Mouse (Mus musculus): Measurements from ENCODE around the gene Glipr1. TPM values are rescaled to one million over a fixed set of nuclear protein-coding genes. Genes with fewer than 3 reads are reported as not detected.

Glipr1 gene
- polyA plus RNA-seq, 1 experiment from 2014 or later, result 9.9 TPM

DNA sequence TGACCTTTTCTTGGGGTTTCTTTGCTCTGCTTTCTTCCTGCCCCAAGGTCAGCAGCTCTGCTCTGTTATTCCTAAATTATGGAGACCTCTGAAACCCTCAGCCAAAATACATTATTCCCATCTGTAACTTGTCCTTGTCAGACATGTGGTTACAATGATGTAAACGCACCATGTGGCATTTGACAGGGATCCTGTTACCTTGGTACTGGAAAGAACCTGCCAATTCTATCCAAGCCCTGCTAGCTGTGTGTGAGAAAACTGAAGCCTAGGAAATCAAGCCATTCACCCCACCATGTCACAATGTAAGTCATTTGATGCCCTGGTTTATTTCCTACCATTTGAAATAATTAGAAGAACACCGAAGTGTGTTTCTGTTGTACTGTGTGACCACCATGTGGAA is 46.6 kb downstream of the Glipr1 start:
- Histone ChIP-seq H3K4me1 (ENCODE audit: insufficient read depth) (peaks cover 4% of the 10 kb centered on the region; the same call in 1 of the 2 replicates), H3K9ac (replicated peaks) (no peak overlapping the region), H3K27ac (ENCODE audit: low read depth) (no peak overlapping the region), H3K4me2 (ENCODE audit: low read depth, low read length) (no peak overlapping the region), H3K27me3 (ENCODE audit: insufficient read depth, low read length) (no peaks in the 10 kb centered on the region), H3K36me3 (replicated peaks; ENCODE audit: insufficient read depth, low read length) (no peaks in the 10 kb centered on the region), H3K9me3 (ENCODE audit: low read length) (no peaks in the 10 kb centered on the region), H3K4me3 (ENCODE audit: low read depth, low read length) (no peak overlapping the region)
- TF ChIP-seq EP300 (IDR thresholded peaks at IDR 0.05; ENCODE audit: low read depth), result no peak
- no peak for TF ChIP-seq CTCF (IDR thresholded peaks at IDR 0.05; ENCODE audit: low read depth)
- 79% methylated on average over 2 of the region's 2 CpGs for WGBS (ENCODE audit: insufficient replicate concordance)
- no peak for ATAC-seq
- no peak for DNase-seq

GRCm38 (mm10) chr10:111949008-111949407 is 53.4 kb downstream of the Glipr1 start:
- no peak overlapping the region for H3K4me3 ChIP-seq (ENCODE audit: low read depth, low read length)
- no peak overlapping the region for H3K9ac ChIP-seq (replicated peaks)
- no peaks in the 10 kb centered on the region for H3K36me3 ChIP-seq (replicated peaks; ENCODE audit: insufficient read depth, low read length)
- ATAC-seq (no peak), DNase-seq (no peak)
- no peak overlapping the region for H3K27ac ChIP-seq (ENCODE audit: low read depth)
- no peaks in the 10 kb centered on the region for H3K4me1 ChIP-seq (ENCODE audit: insufficient read depth)
- 70% methylated on average over 4 of the region's 4 CpGs for WGBS (ENCODE audit: insufficient replicate concordance)
- no peak for TF ChIP-seq CTCF (IDR thresholded peaks at IDR 0.05; ENCODE audit: low read depth)
- no peak for TF ChIP-seq EP300 (IDR thresholded peaks at IDR 0.05; ENCODE audit: low read depth)
- no peak overlapping the region for H3K4me2 ChIP-seq (ENCODE audit: low read depth, low read length)
- H3K27me3 ChIP-seq (ENCODE audit: insufficient read depth, low read length), result no peaks in the 10 kb centered on the region
- H3K9me3 ChIP-seq (ENCODE audit: low read length), result no peaks in the 10 kb centered on the region

DNA sequence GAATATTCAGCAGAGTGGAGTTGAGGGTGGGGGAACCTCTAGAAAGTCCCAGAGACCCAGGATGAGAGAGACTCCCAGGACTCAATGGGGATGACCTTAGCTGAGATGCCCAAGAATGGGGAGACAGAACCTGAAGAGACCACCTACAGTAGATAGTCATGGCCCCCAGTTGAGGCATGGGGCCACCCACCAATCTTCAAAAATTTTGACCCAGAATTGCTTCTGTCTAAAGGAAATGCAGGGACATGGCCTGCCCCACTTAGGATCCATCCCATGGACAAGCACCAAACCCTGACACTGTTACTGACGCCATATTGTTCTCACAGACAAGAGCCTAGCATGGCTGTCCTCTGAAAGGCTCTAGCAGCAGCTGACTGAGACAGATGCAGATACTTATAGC is 54.4 kb downstream of the Glipr1 start:
- Histone ChIP-seq H3K36me3 (replicated peaks; ENCODE audit: insufficient read depth, low read length) (no peaks in the 10 kb centered on the region), H3K4me3 (ENCODE audit: low read depth, low read length) (no peak overlapping the region), H3K4me1 (ENCODE audit: insufficient read depth) (no peaks in the 10 kb centered on the region), H3K4me2 (ENCODE audit: low read depth, low read length) (no peak overlapping the region), H3K9ac (replicated peaks) (no peak overlapping the region), H3K9me3 (ENCODE audit: low read length) (no peaks in the 10 kb centered on the region), H3K27me3 (ENCODE audit: insufficient read depth, low read length) (no peaks in the 10 kb centered on the region), H3K27ac (ENCODE audit: low read depth) (no peak overlapping the region)
- TF ChIP-seq EP300 (IDR thresholded peaks at IDR 0.05; ENCODE audit: low read depth) (no peak), CTCF (IDR thresholded peaks at IDR 0.05; ENCODE audit: low read depth) (no peak)
- 65% methylated on average over 1 of the region's 1 CpGs for WGBS (ENCODE audit: insufficient replicate concordance)
- no peak for ATAC-seq
- DNase-seq, result no peak

DNA sequence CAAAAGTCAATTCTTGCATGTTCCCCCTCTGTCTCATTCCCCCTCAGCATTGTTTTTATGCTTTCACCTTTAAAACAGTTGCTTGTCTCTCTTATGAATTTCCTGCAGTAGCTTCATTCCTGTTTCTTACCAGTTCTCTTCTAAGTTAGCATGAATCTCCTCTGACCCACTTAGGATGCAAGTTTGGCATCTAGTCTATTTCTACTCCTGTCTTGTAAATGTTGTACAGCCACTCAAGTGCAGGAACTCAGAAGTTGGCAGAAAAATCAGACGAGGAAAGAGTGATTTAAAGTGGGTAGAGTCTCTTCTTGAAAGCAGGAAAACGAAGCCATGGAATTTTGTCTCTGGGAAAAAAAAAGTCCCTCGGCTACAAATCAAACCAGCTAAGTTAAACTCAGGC is 56.9 kb downstream of the Glipr1 start:
- H3K4me1 ChIP-seq (ENCODE audit: insufficient read depth), result no peaks in the 10 kb centered on the region
- H3K36me3 ChIP-seq (replicated peaks; ENCODE audit: insufficient read depth, low read length), result no peaks in the 10 kb centered on the region
- no peak overlapping the region for H3K4me2 ChIP-seq (ENCODE audit: low read depth, low read length)
- no peak overlapping the region for H3K4me3 ChIP-seq (ENCODE audit: low read depth, low read length)
- no peak for ATAC-seq
- H3K27ac ChIP-seq (ENCODE audit: low read depth), result no peak overlapping the region
- no peak for DNase-seq
- H3K27me3 ChIP-seq (ENCODE audit: insufficient read depth, low read length), result no peaks in the 10 kb centered on the region
- TF ChIP-seq CTCF (IDR thresholded peaks at IDR 0.05; ENCODE audit: low read depth), result no peak
- no peak for TF ChIP-seq EP300 (IDR thresholded peaks at IDR 0.05; ENCODE audit: low read depth)
- H3K9me3 ChIP-seq (ENCODE audit: low read length), result no peaks in the 10 kb centered on the region
- no peak overlapping the region for H3K9ac ChIP-seq (replicated peaks)
- 60% methylated on average over 3 of the region's 3 CpGs for WGBS (ENCODE audit: insufficient replicate concordance)

- no peak overlapping the region for H3K4me2 ChIP-seq (ENCODE audit: low read depth, low read length)
- no peaks in the 10 kb centered on the region for H3K27me3 ChIP-seq (ENCODE audit: insufficient read depth, low read length)
- no peaks in the 10 kb centered on the region for H3K9me3 ChIP-seq (ENCODE audit: low read length)
- ATAC-seq, result peak; percentile 71
- WGBS (ENCODE audit: insufficient replicate concordance), result 68% methylated on average over 7 of the region's 7 CpGs
- H3K27ac ChIP-seq (ENCODE audit: low read depth), result no peak overlapping the region
- TF ChIP-seq EP300 (IDR thresholded peaks at IDR 0.05; ENCODE audit: low read depth) (no peak), CTCF (IDR thresholded peaks at IDR 0.05; ENCODE audit: low read depth) (no peak)
- no peaks in the 10 kb centered on the region for H3K36me3 ChIP-seq (replicated peaks; ENCODE audit: insufficient read depth, low read length)
- H3K4me1 ChIP-seq (ENCODE audit: insufficient read depth), result no peaks in the 10 kb centered on the region
- no peak overlapping the region for H3K9ac ChIP-seq (replicated peaks)
- DNase-seq, result no peak
- H3K4me3 ChIP-seq (ENCODE audit: low read depth, low read length), result no peak overlapping the region
These were observed 59.4 kb downstream of the Glipr1 start for GRCm38 (mm10) chr10:111943026-111943425.

- DNase-seq (no peak), ATAC-seq (no peak)
- WGBS (ENCODE audit: insufficient replicate concordance), result 67% methylated on average over 5 of the region's 5 CpGs
- H3K4me3 ChIP-seq (ENCODE audit: low read depth, low read length), result no peak overlapping the region
- H3K27ac ChIP-seq (ENCODE audit: low read depth), result peak overlapping the region; percentile 45; the same call in 1 of the 2 replicates
- H3K9ac ChIP-seq (replicated peaks), result no peak overlapping the region
- TF ChIP-seq EP300 (IDR thresholded peaks at IDR 0.05; ENCODE audit: low read depth) (no peak), CTCF (IDR thresholded peaks at IDR 0.05; ENCODE audit: low read depth) (no peak)
- no peaks in the 10 kb centered on the region for H3K9me3 ChIP-seq (ENCODE audit: low read length)
- H3K4me1 ChIP-seq (ENCODE audit: insufficient read depth), result 0 out of 2 replicates have a peak, but pooled peaks cover 4% of the 10 kb centered on the region
- H3K4me2 ChIP-seq (ENCODE audit: low read depth, low read length), result no peak overlapping the region
- H3K27me3 ChIP-seq (ENCODE audit: insufficient read depth, low read length), result no peaks in the 10 kb centered on the region
- no peaks in the 10 kb centered on the region for H3K36me3 ChIP-seq (replicated peaks; ENCODE audit: insufficient read depth, low read length)
These were observed 65.3 kb downstream of the Glipr1 start for GRCm38 (mm10) chr10:111937146-111937534.

All from liver, postnatal 0 days (tissue).